Mouse (Mus musculus): ENCODE data around the gene Pcsk4.

Gene Pcsk4

DNA sequence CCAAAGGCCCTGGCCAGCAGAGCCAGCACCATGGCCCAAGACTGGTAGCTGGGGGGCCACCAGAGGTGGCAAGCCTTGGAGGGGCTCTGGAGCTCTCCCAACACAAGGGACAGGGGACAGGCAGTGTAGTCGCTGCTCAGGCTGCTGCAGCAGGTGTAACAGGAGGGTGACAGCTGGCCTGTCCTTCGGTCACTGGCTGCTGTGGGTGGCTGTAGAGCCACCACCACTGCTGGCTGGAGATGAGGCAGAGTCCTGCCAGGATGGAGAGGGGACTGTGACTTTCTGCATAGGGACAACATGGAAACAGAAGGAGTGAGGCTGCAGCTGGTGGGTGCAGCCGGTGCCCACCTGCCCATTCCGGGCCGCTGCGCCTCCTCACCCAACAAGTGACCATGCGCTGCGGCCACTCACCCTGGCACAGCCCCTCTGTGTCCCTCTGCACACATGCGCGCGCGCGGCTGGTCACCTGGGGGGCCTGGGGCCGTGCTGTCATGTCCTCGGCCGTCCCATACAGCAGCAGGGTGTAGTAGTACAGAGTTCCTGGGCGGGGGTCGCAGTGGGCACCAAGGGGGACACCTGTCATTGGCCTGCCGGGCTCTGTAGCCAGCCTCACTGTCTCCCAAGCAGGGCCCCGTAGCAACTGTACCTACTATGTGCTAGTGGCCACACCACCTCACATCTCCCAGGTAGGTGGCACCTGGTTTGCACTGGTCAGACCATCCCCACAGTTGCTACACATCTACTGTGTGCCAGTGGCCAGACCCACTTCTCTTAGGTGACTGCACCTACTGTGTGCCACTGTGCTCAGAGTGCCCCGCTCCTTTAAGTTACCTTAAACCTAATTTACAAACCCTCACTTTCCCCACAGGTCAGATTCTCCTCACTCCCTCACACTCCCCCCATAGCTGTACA, 7.4 kb downstream of the Pcsk4 start:
- DNase-seq (ENCODE audit: low spot score), result no peak

DNA sequence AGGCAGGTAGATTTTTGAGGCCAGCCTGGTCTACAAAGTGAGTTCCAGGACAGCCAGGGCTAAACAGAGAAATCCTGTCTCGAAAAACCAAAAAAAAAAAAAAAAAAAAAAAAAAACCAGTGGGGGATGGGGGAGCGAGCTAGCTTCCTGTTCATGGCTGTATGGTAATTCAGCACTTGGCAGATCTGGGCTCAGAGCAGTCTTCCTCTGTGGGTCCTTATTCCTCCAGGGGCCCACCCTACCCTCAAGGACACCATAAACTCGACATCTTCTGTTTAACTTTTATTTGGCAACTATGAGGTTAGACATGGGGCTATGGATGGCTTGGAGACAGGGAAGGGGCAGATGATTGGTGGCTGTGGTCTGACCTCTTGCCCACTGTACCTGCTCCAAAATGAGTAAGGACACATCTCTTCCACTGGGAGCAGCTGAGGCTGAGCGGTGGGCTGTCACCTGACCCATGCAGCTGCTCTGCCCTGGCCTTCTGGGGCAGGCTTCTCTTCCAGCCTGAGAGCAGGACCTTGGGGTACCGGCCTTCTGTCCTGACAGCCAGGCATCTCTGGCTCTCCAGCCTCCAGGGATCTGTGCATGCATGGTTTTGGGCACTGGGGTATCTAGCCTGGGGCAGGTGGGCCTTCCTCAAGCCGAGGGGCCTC, 8.2 kb downstream of the Pcsk4 start:
- DNase-seq (ENCODE audit: low spot score), result no peak

DNA sequence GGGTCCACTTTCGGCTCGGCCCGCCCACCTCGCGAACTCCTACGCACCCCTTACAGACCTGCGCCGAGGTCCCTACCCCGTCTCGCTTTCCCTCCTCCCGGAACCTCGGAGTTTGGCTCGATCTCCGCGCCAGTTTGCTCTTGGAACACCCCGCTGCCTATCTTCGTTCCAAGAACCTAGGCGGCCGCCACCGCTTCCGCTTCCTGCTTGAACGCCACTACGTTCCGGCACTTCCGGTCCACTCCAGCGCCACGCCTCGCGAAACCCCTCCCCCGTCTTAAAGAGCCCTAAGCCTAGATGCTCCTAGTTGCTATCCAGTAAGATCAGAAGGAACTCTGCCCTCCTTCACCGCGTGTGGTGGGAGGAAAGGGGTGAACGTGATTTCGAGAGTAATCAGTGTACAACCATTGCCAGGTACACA, 8.9 kb downstream of the Pcsk4 start, which contains the start of gene 2310011J03Rik:
TSS of gene 2310011J03Rik (minus strand) at position 198 of the 421 bp plus-strand sequence.
- peak; percentile 97 for DNase-seq (ENCODE audit: low spot score)

DNA sequence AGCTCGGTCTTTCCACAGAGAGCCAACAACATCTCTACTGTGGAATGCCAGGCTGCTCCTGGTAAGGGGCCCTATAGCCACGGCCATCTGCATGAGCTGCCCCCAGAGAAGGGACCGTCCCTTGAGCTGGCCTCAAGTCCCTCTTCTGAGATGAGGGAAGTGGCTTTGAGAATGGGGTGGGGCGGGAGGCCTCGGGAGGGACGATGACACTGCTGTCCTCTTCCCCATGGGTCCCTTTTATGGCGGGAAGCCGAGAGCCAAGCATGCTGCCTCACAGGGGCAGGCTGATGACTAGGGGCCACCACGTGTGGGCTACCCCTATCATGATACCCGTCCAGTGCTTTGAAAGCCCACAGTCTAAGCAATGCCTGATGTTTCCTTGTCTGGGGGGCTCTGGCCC, 12.3 kb downstream of the Pcsk4 start:
- no peak for DNase-seq (ENCODE audit: low spot score)

DNA sequence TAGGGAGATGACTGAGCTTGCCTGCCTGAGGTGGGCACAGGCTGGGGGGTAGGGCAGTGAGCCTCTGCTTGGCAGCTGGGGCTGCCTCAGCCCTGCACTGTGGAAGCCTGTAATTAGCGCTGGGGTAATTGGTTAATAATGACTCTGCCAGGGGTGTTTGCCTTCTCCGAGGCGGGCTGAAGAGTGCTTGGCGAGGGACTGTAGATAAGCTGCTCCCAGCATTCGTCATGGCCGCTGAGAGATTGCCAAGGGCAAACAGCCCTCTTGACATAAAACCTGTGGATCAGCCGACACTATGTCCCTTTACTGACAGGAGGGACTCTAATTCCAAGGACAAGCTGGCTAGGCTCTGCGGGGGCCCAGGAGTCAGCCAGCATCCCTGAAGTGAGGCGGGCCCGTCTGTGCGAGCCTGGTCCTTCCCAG, 12.9 kb downstream of the Pcsk4 start:
- no peak for DNase-seq (ENCODE audit: low spot score)

DNA sequence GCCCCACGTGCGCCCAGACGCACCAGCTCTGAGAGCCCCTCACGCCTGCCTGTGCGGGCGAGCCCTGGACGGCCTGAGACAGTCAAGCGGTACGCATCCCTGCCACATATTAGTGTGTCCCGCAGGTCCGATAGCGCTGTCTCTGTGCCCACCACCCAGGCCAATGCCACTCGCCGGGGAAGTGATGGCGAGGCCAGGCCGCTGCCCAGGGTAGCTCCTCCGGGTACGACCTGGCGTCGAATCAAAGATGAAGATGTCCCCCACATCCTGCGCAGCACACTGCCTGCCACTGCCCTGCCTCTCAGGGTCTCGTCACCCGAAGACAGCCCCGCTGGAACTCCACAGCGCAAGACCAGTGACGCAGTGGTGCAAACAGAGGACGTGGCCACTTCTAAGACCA, 14.0 kb downstream of the Pcsk4 start:
- no peak for DNase-seq (ENCODE audit: low spot score)

DNA sequence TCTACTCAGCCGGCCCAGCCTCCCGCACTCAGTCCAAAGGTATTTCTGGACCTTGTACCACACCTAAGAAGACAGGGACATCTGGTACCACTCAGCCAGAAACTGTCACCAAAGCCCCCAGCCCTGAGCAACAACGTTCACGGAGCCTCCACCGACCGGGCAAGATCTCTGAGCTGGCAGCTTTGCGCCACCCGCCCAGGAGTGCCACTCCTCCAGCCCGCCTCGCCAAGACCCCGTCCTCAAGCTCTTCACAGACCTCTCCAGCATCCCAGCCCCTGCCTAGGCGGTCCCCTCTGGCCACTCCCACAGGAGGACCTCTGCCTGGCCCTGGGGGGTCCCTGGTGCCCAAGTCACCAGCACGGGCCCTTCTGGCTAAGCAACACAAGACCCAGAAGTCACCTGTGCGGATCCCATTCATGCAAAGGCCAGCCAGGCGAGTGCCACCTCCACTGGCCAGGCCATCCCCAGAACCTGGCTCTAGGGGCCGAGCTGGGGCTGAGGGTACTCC, 14.8 kb downstream of the Pcsk4 start:
- no peak for DNase-seq (ENCODE audit: low spot score)

DNA sequence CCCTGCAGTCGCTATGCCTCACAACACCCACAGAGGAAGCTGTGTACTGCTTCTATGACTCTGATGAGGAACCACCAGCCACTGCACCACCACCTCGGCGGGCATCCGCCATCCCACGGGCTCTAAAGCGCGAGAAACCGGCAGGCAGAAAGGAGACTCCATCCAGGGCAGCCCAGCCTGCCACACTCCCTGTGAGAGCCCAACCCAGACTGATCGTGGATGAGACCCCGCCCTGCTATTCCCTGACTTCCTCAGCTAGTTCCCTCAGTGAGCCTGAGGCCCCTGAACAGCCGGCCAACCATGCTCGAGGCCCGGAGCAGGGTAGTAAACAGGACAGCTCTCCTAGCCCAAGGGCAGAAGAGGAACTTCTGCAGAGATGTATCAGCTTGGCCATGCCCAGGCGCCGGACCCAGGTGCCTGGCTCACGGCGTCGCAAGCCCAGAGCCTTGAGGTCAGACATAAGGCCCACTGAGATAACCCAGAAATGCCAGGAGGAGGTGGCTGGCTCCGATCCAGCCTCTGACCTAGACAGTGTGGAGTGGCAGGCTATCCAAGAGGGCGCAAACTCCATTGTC, 15.6 kb downstream of the Pcsk4 start:
- no peak for DNase-seq (ENCODE audit: low spot score)

DNA sequence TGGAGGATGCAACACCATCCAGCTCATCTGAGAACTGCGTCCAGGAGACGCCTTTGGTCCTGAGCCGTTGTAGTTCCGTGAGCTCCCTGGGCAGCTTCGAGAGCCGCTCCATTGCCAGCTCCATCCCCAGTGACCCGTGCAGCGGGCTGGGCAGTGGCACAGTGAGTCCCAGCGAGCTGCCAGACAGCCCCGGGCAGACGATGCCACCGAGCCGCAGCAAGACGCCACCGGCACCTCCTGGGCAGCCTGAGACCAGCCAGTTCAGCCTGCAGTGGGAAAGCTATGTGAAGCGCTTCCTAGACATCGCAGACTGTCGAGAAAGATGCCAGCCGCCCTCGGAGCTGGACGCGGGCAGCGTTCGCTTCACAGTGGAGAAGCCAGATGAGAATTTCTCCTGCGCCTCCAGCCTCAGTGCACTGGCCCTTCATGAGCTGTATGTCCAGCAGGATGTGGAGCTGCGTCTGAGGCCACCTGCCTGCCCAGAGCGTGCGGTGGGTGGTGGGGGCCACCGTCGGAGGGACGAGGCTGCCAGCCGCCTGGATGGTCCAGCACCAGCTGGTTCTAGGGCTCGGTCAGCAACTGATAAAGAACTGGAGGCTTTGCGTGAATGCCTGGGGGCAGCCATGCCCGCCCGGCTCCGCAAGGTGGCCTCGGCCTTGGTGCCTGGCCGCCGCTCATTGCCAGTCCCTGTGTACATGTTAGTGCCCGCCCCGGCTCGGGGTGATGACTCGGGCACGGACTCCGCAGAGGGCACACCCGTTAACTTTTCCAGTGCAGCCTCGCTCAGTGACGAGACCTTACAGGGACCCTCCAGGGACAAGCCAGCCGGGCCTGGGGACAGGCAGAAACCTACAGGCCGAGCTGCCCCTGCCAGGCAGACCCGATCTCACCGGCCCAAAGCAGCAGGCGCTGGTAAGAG, 16.5 kb downstream of the Pcsk4 start:
- DNase-seq (ENCODE audit: low spot score), result no peak

DNA sequence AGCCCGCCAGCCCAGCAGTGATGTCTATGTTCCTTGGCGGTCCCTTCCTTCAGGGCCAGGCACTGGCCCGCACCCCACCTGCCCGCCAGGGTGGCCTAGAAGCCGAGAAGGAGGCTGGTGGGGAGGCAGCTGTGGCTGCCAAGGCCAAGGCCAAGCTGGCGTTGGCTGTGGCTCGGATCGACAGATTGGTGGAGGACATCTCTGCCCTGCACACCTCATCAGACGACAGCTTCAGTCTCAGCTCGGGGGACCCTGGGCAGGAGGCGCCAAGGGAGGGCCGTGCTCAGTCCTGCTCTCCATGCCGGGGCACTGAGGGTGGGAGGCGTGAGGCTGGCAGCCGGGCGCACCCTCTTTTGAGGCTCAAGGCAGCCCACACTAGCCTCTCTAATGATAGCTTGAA, 17.7 kb downstream of the Pcsk4 start:
- DNase-seq (ENCODE audit: low spot score), result no peak

DNA sequence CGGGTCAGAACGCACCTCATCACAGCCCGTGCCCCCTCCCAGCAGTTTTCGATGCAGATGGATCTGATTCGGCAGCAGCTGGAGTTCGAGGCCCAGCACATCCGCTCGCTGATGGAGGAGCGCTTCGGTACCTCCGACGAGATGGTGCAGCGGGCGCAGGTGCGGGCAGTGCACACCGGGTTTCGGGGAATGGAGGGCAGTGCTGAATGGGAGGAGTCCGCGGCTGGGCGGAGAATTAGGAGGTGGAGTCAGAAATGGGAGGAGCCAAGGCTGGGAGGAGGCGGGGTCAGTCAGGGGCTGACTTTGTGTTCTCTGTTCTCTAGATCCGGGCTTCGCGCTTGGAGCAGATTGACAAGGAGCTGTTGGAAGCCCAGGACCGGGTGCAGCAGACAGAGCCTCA, 24.4 kb downstream of the Pcsk4 start:
- no peak for DNase-seq (ENCODE audit: low spot score)

DNA sequence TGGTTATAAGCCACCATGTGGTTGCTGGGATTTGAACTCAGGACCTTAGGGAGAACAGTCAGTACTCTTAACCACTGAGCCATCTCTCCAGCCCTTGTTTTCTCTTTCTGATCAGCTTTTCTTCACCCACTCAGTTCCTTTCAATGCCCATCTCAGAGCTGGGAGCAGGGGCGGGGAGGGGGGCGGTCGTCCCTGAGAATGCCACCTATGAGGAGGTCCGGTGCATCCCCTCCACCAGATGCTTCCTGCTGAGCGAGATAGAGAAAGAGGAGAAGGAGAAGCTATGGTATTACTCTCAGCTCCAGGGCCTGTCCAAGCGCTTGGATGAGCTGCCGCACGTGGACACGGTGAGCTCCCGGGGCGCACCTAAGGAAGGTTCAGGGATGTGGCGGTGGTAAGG, 24.8 kb downstream of the Pcsk4 start:
- no peak for DNase-seq (ENCODE audit: low spot score)

DNA sequence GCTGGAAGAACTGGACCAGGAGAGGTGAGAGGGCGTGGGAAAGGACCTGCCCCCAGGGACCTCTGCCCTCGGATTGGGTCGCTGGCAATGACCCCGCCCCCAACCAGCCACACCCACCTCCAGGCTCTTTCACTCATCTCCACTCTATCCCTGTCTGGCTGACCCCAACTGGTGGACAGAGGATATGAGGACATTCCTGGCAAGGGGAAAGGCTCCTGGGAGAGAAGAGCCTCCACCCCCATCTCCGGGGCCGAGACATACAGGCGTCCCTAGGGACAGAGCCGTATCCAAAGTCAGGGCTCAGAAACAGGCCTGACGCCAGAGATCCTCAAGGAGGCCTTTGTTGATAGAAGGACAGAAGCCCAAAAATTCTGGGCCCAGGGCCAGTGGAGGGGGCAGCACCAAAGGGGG, 26.8 kb downstream of the Pcsk4 start:
- DNase-seq (ENCODE audit: low spot score), result peak; percentile 74

DNA sequence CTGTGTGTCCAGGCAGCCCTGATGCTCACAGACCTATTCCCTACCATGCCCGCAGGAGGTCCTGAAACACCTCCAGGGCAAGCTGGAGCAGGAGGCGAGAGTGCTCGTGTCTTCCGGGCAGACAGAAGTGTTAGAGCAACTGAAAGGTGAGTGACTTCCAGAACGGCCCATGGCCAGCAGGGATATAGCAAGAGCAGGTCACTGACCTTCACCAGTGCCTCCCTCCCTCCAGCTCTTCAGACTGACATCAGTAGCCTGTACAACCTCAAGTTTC, 27.3 kb downstream of the Pcsk4 start:
- no peak for DNase-seq (ENCODE audit: low spot score)

DNA sequence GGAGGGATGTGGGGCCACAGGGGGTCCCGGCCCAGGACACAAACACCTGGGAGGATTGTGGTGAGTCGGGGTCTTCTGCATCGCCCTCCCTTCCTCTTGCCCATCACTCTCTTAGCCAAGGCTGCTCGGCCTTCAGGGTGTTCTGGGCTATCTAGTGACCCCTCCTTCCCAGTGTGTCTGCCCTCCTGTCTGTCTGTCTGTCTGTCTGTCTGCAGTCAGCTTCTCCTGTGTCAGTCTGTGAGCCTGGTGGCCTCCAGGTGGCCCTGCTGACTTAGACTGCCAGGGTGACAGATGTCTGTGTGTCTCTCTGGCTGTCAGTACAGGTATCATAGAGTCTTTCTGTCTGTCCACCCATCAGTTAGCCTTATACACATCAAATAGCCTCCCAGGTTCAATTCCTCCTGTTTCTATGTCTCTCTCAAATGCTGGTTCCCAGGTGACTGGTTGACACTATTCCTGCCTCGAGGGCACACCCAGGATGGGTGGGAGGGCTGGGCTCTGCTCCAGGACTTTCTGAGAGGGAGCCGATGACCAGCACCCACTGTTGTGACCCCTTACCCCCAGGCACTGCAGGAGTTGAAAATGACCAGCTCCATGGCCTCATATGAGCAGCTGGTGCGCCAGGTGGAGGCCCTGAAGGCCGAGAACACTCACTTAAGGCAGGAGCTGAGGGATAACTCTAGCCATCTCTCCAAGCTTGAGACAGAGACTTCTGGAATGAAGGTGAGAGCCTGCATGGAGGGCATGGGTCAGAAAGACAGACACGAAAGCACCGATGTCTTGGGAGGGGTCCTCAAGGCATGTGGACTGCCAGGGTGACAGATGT, 27.8 kb downstream of the Pcsk4 start:
- no peak for DNase-seq (ENCODE audit: low spot score)

DNA sequence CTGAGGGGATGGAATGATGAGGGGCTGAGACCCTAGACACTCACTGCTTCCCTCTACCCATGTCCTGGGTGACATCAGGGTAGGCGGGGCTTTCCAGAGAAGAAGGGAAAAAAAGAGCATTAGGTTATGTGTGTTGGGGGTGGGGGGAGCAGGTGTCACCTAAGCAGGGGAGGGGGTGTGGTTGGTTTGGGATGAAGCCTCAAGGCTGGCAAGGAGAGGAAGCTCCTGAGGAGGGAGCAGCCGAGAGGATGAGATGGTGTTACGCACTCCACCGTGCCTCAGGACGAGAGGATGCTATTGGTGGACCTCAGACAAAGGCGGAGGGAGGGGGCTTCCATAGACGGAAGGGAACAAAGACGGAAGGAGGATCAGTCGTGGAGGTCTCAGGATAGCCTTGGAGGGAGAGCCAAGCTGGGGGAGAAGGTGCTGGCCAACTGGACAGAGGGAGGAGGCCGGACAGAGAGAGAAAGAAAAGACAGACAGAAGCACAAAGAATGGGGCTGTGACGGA, 28.6 kb downstream of the Pcsk4 start:
- peak; percentile 65 for DNase-seq (ENCODE audit: low spot score)

DNA sequence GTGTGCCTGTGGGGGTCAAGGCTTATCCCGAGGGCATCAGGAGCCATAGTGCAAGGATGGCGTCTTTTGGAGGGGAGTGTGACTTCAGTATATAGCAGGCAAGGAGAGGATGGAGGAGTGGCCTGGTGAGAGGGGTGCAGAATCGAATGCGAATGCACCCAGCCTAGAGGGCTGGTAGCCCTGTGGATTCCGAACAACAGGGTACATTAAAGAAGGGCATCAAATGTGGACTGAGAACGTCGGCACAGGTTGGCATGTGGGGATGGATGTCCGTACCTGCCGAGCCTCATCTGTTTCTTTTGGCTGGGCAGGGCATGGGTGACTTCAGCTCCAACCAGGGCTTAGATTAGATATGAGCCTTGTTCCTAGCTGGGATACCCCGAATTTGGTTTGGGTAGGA, 29.5 kb downstream of the Pcsk4 start:
- no peak for DNase-seq (ENCODE audit: low spot score)

DNA sequence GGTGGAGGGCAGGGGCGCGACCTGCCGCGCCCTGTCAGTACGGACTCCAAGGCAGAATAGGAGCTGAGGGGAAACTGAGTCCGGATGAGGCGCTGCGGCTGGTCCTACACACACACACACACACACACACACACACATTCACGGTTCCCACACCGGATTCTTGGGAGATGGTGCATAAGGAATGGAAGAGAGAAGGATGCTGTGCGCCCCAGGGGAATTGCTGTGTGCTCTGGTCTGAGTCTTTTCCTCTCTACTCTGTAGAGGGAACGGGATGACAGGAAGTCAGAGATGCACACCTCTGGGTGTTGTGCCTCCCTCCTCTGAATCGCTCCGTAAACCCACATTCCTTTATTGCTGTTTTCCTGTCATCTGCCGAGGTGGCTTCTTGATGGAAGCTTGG, 30.0 kb downstream of the Pcsk4 start:
- peak; percentile 46 for DNase-seq (ENCODE audit: low spot score)

DNA sequence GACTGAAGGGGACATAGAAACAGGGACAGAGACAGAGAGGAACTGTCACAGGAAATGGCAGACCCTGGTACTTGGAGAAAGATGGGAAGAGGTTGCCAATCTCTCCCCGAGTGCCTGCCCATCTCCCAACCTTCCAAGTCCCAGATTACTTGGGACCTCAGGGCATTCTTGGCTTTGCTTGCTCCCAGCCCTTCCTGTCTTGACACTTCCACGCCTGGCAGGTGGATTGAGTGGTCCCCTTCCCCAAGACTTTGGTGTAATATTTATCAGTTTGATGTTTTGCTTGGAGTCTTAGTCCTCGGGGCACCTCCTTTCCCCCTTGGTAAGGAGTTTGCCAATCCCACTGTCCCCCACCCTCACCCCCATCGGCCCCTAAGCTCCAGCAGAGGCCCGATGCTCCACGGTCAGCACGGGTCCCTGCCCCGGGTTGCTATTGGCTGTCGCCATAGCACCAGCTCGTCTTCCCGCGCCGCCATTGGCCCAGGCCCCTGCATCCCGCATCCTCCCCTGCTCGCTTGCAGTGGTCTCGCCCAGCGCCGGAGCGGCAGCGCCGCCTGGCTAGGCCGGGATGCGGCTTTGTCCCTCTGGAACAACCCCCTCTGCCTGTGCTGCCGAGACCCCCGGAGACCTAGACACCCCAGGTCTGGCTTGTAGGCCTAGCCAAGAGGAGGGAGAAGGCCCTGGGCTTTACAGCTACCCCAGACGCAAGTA, 30.6 kb downstream of the Pcsk4 start:
- peak; percentile 89 for DNase-seq (ENCODE audit: low spot score)

DNA sequence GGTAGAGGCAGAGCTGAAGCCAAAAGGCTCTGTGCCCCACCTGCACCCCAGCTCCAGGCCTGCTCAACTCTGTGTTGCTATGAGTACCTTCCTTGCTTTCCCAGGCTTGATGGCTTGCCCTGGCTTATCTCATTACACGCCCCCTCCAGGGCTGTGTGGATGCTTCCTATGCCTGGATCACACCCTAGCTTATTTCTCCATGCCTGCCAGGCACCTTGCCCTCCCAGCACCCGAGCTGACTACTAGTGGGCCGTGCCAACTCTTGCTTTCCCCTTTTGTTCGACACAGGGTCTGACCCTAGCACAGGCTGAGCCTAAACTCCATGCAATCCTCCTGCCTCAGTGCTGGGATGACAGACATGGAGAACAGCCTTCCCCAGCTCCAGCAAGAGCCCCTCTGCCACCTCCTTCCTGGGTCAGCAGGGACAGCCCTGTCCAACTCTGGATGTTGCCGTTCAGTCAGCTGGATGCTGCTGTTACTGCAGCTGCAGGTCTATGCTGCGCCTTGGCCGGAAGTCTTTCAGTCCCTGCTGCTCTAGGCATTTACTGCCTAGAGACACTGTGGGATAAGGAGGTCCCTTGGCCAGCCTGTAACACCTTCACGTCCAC, 31.7 kb downstream of the Pcsk4 start:
- DNase-seq (ENCODE audit: low spot score), result no peak

Measured in embryo, embryonic 10.5 days (tissue).